Mouse (Mus musculus) heart, postnatal 25 days (tissue): ENCODE results near the gene Cnst. TPM values are rescaled to one million over a fixed set of nuclear protein-coding genes. Genes with fewer than 3 reads are reported as not detected.
"Not testable (repeated sequence)": the region's sequence is repeated elsewhere in the genome, so short reads cannot be mapped to it uniquely, and the experiment has no call there.

Experiments used
- DNase-seq: peaks from one replicate; pipeline ENCODE4 v3.0.0; 2022; ENCODE audit warnings: low spot score
- intact Hi-C: fragments of 180-260 bp; cut with DNase I; formaldehyde crosslinking; loops from one replicate; pipeline ENCODE4 v1.15.1; 2025
- total RNA-seq, 2 experiments: library from RNA; stranded (reverse); gene quantifications; 2 replicates each; pipeline ENCODE4 v1.2.3; 2021

The Cnst gene
- total RNA-seq, 2 experiments from 2014 or later = 42.8 to 47.2 TPM

GRCm38 (mm10) chr1:179628438-179629106 is 82.4 kb downstream of the Cnst start:
- intact Hi-C loops = loop anchor here (5.0 kb wide), 1 partner anchor 114 kb away; no protein-coding TSS in a partner anchor

GRCm38 (mm10) chr1:179629276-179629675 is 83.1 kb downstream of the Cnst start:
- intact Hi-C loops = loop anchor here (5.0 kb wide), 1 partner anchor 113 kb away; no protein-coding TSS in a partner anchor

More at GRCm38 (mm10) chr1:179628438-179629106, 82.4 kb downstream of the Cnst start:
- DNase-seq = no peak

GRCm38 (mm10) chr1:179632746-179633413 is 86.7 kb downstream of the Cnst start:
- no peak for DNase-seq
- intact Hi-C loops = no loop called here

More at GRCm38 (mm10) chr1:179629276-179629675, 83.1 kb downstream of the Cnst start:
- DNase-seq = no peak

- DNase-seq = no peak
- intact Hi-C loops = no loop called here
These were observed 87.2 kb downstream of the Cnst start for GRCm38 (mm10) chr1:179633414-179633752.

- intact Hi-C loops = no loop called here
- no peak for DNase-seq
These were observed 88.0 kb downstream of the Cnst start for GRCm38 (mm10) chr1:179634159-179634558.

- DNase-seq = no peak
- intact Hi-C loops = loop anchor here (10.0 kb wide), 1 partner anchor 202 kb away; no protein-coding TSS in a partner anchor
These were observed 96.6 kb downstream of the Cnst start for GRCm38 (mm10) chr1:179642726-179643125.

GRCm38 (mm10) chr1:179644151-179644550 is 98.0 kb downstream of the Cnst start:
- intact Hi-C loops = loop anchor here (10.0 kb wide), 1 partner anchor 201 kb away; no protein-coding TSS in a partner anchor
- DNase-seq = no peak

- peak; percentile 55 for DNase-seq
- intact Hi-C loops = loop anchor here (10.0 kb wide), 1 partner anchor 199 kb away; no protein-coding TSS in a partner anchor
These were observed 99.2 kb downstream of the Cnst start for GRCm38 (mm10) chr1:179645101-179645979.

GRCm38 (mm10) chr1:179645980-179646268 is 99.8 kb downstream of the Cnst start:
- no peak for DNase-seq
- intact Hi-C loops = loop anchor here (10.0 kb wide), 1 partner anchor 199 kb away; no protein-coding TSS in a partner anchor

GRCm38 (mm10) chr1:179648678-179649077 is 102.5 kb downstream of the Cnst start:
- DNase-seq = not testable (repeated sequence)
- intact Hi-C loops = loop anchor here (10.0 kb wide), 1 partner anchor 196 kb away; no protein-coding TSS in a partner anchor

GRCm38 (mm10) chr1:179649324-179649723 is 103.2 kb downstream of the Cnst start:
- intact Hi-C loops = loop anchor here (10.0 kb wide), 1 partner anchor 195 kb away; no protein-coding TSS in a partner anchor

GRCm38 (mm10) chr1:179650284-179650683 is 104.1 kb downstream of the Cnst start:
- intact Hi-C loops = no loop called here
- no peak for DNase-seq

More at GRCm38 (mm10) chr1:179649324-179649723, 103.2 kb downstream of the Cnst start:
- no peak for DNase-seq

GRCm38 (mm10) chr1:179651224-179651623 is 105.1 kb downstream of the Cnst start:
- intact Hi-C loops = no loop called here
- no peak for DNase-seq

- no peak for DNase-seq
- intact Hi-C loops = no loop called here
These were observed 116.9 kb downstream of the Cnst start for GRCm38 (mm10) chr1:179663065-179663464.

GRCm38 (mm10) chr1:179664309-179664930 is 118.2 kb downstream of the Cnst start:
- DNase-seq = no peak
- intact Hi-C loops = no loop called here

- intact Hi-C loops = no loop called here
- DNase-seq = no peak
These were observed 120.8 kb downstream of the Cnst start for GRCm38 (mm10) chr1:179666971-179667370.

GRCm38 (mm10) chr1:179667450-179667849 is 121.3 kb downstream of the Cnst start:
- intact Hi-C loops = no loop called here
- no peak for DNase-seq

- peak; percentile 78 for DNase-seq
- intact Hi-C loops = no loop called here
These were observed 122.0 kb downstream of the Cnst start, which contains the start of gene Sccpdh for GRCm38 (mm10) chr1:179668013-179668805. Gene Sccpdh (plus strand): TSS chr1:179668210.
